33 mouse cellular contexts compared by ENCODE assay signal in the genomic region with DNA sequence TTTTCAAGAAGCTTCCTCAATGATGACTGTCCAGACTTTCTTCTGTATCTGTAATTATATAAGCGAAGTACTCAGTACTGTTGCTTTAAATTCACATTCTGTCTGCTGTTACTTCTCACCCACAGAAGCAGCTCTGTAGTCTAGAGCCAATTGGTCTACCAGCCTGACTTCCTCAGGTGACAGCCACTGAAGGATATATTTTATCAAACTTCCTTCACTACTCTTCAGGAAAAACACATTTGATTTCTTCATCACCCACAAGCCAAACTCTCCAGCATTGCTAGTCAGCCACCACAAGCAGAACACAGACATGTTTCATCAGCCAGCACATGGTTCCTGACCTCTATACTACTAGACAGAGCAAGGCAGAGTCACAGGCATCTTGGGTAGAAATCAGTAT. TPM values are rescaled to one million over a fixed set of nuclear protein-coding genes. Genes with fewer than 3 reads are reported as not detected.
A peak's percentile ranks its signal among the peaks of the same experiment; 100 is the strongest.
DNase-seq lines count a peak whose midpoint lies in the region; ATAC-seq and TF ChIP-seq lines count a peak whose summit lies in the region.
"Had no signal": no experiment of that assay in that cellular context is flagged by ENCODE, and none has a peak within 500 bp of the region (broad histone marks: within the 10 kb centered on the region; RNA-seq: fewer than 3 reads in every experiment).

No protein-coding gene starts in this region.

- intact Hi-C loops in left cerebral cortex, adult 2 months (cut with DNase I) = no loop called here
- intact Hi-C loops in left cerebral cortex, postnatal 10 days (cut with DNase I) = no loop called here

- no peak for TF ChIP-seq CTCF in left cerebral cortex, adult 2 months (IDR thresholded peaks at IDR 0.05)

- peak; percentile 74 for ATAC-seq in megakaryocyte, adult 5-6 weeks (ENCODE audit: poor library complexity, severe bottlenecking)
- ATAC-seq in hindbrain, embryonic 13.5 days (ENCODE audit: low FRiP score) = no peak
- ATAC-seq in forebrain, embryonic 13.5 days = no peak
- ATAC-seq: activated CD4-positive, CD25-positive, alpha-beta regulatory T cell, adult 4 months; CD4-positive, CD25-positive, alpha-beta regulatory T cell, adult 4 months; hindbrain, postnatal 0 days; intestine, embryonic 16.5 days had no signal

- H3K36me3 ChIP-seq in hindbrain, embryonic 13.5 days = no peaks in the 10 kb centered on the region
- H3K36me3 ChIP-seq in forebrain, embryonic 13.5 days (ENCODE audit: poor library complexity, severe bottlenecking) = no peaks in the 10 kb centered on the region
- H3K36me3 ChIP-seq: embryonic facial prominence, embryonic 13.5 days; heart, embryonic 12.5 days; limb, embryonic 12.5 days; liver, embryonic 15.5 days; midbrain, embryonic 12.5 days; neural tube, embryonic 15.5 days had no signal

- no peak overlapping the region for H3K4me3 ChIP-seq in left cerebral cortex, adult 2 months
- H3K4me3 ChIP-seq in hindbrain, embryonic 13.5 days = no peak overlapping the region
- no peak overlapping the region for H3K4me3 ChIP-seq in forebrain, embryonic 13.5 days
- H3K4me3 ChIP-seq: embryonic facial prominence, embryonic 13.5 days; heart, adult 2 months; heart, embryonic 12.5 days; limb, embryonic 12.5 days; liver, embryonic 15.5 days; midbrain, embryonic 12.5 days; neural tube, embryonic 15.5 days had no signal

- H3K4me2 ChIP-seq in hindbrain, embryonic 13.5 days = no peak overlapping the region
- H3K4me2 ChIP-seq in forebrain, embryonic 13.5 days = no peak overlapping the region
- H3K4me2 ChIP-seq: embryonic facial prominence, embryonic 13.5 days; heart, embryonic 12.5 days; limb, embryonic 12.5 days; liver, embryonic 15.5 days; lung, embryonic 14.5 days; midbrain, embryonic 12.5 days; neural tube, embryonic 15.5 days had no signal

- H3K9me3 ChIP-seq in hindbrain, embryonic 13.5 days = no peaks in the 10 kb centered on the region
- H3K9me3 ChIP-seq in forebrain, embryonic 13.5 days (replicated peaks) = no peaks in the 10 kb centered on the region
- H3K9me3 ChIP-seq: embryonic facial prominence, embryonic 13.5 days; heart, embryonic 12.5 days; limb, embryonic 12.5 days; liver, embryonic 15.5 days; midbrain, embryonic 12.5 days; neural tube, embryonic 15.5 days had no signal

- peak overlapping the region; percentile 41; the same call in 1 of the 2 replicates for H3K27ac ChIP-seq in left cerebral cortex, adult 2 months
- H3K27ac ChIP-seq in hindbrain, embryonic 13.5 days = no peak overlapping the region
- no peak overlapping the region for H3K27ac ChIP-seq in forebrain, embryonic 13.5 days
- H3K27ac ChIP-seq: embryonic facial prominence, embryonic 13.5 days; heart, adult 2 months; hindbrain, postnatal 0 days; limb, embryonic 12.5 days; liver, embryonic 15.5 days; macrophage; midbrain, embryonic 12.5 days; neural tube, embryonic 15.5 days; stomach, postnatal 0 days had no signal

- H3K27me3 ChIP-seq in hindbrain, embryonic 13.5 days = no peaks in the 10 kb centered on the region
- H3K27me3 ChIP-seq in forebrain, embryonic 13.5 days = no peaks in the 10 kb centered on the region
- H3K27me3 ChIP-seq: embryonic facial prominence, embryonic 13.5 days; heart, embryonic 12.5 days; limb, embryonic 12.5 days; liver, embryonic 15.5 days; midbrain, embryonic 12.5 days; neural tube, embryonic 15.5 days had no signal

- H3K9ac ChIP-seq in hindbrain, embryonic 13.5 days = no peak overlapping the region
- no peak overlapping the region for H3K9ac ChIP-seq in forebrain, embryonic 13.5 days
- H3K9ac ChIP-seq: embryonic facial prominence, embryonic 13.5 days; heart, embryonic 12.5 days; limb, embryonic 12.5 days; liver, embryonic 15.5 days; lung, embryonic 14.5 days; midbrain, embryonic 12.5 days; neural tube, embryonic 15.5 days had no signal

- 93% methylated on average over 1 of the region's 1 CpGs for WGBS in hindbrain, embryonic 13.5 days
- 92% methylated on average over 1 of the region's 1 CpGs for WGBS in forebrain, embryonic 13.5 days

- no peaks in the 10 kb centered on the region for H3K4me1 ChIP-seq in hindbrain, embryonic 13.5 days (replicated peaks)
- no peaks in the 10 kb centered on the region for H3K4me1 ChIP-seq in forebrain, embryonic 13.5 days
- H3K4me1 ChIP-seq: embryonic facial prominence, embryonic 13.5 days; limb, embryonic 12.5 days; liver, embryonic 15.5 days; midbrain, embryonic 12.5 days; neural tube, embryonic 15.5 days had no signal

- no peak for DNase-seq in left cerebral cortex, adult 2 months (ENCODE audit: extremely low spot score in 1 of 2, low spot score in 2 of 2)
- no peak for DNase-seq in left cerebral cortex, postnatal 10 days (ENCODE audit: extremely low spot score in 1 of 2, low spot score in 2 of 2)
- peak; percentile 42 for DNase-seq in 3T3-L1 (ENCODE audit: low read depth, low spot score)
- peak; percentile 47 for DNase-seq in brain, adult 2 months (ENCODE audit: low read depth, low spot score)
- DNase-seq in kidney, adult 8-10 months = no peak
- DNase-seq: adrenal gland, postnatal 10 days; cerebellum, adult 11 months; cerebellum, adult 9-10 months; cerebellum, postnatal 36 days; gastrocnemius, postnatal 36 days; heart, adult 2 months; kidney, adult 9 months; kidney, postnatal 10 days; layer of hippocampus, postnatal 36 days; lung, embryonic 14.5 days; right cerebral cortex, postnatal 4 days; thymus, adult 18-20 months; thymus, postnatal 36 days had no signal

RNA-seq across cellular contexts. Expression of gene Tpk1, which starts 21.0 kb away (rescaled TPM):
- 1 to 10 TPM; 3.2 to 3.9 TPM for total RNA-seq in left cerebral cortex, adult 2 months (2021)
- 1 to 10 TPM; 3.1 to 5.5 TPM for total RNA-seq in left cerebral cortex, postnatal 10 days (2021)
- total RNA-seq in megakaryocyte, adult 5-6 weeks (2015) = 7.0 and 8.6 TPM in 2 replicates
- total RNA-seq in megakaryocyte, adult 5-6 weeks (2017) = 3.0 and 4.0 TPM in 2 replicates
- 5.3 and 5.9 TPM in 2 replicates for polyA plus RNA-seq in hindbrain, embryonic 13.5 days (2015; fragmentation: Nextera tagmentation; extraction: Ambion mirVana)
- polyA plus RNA-seq in forebrain, embryonic 13.5 days (2015; fragmentation: Nextera tagmentation; extraction: Ambion mirVana) = 3.8 and 4.7 TPM in 2 replicates

Comparison
In these comparisons a context has a peak if more than half of its experiments do, and no peak if none do; other contexts are left out.
1. DNase-seq: peak in 3T3-L1 (single experiment) and brain, adult 2 months (single experiment); none in left cerebral cortex, adult 2 months (0 of 2), left cerebral cortex, postnatal 10 days (0 of 2) and kidney, adult 8-10 months (0 of 2).